In genomic region chr3:19046610-19047009, GRCm38 (mm10) we compare ENCODE assay signal across 16 mouse cellular contexts.
"Had no signal": no experiment of that assay in that cellular context is flagged by ENCODE, and none has a peak within 500 bp of the region (broad histone marks: within the 10 kb centered on the region; RNA-seq: fewer than 3 reads in every experiment).

No protein-coding gene starts in this region.

- H3K27me3 ChIP-seq: limb, embryonic 12.5 days; limb, embryonic 15.5 days; lung, embryonic 15.5 days had no signal

- H3K36me3 ChIP-seq: limb, embryonic 12.5 days; limb, embryonic 15.5 days; lung, embryonic 15.5 days had no signal

- H3K9ac ChIP-seq: limb, embryonic 12.5 days; limb, embryonic 15.5 days; liver, embryonic 14.5 days; liver, postnatal 0 days; lung, embryonic 15.5 days had no signal

- H3K4me3 ChIP-seq: limb, embryonic 12.5 days; limb, embryonic 15.5 days; lung, embryonic 15.5 days had no signal

- H3K4me2 ChIP-seq: limb, embryonic 12.5 days; limb, embryonic 15.5 days; liver, embryonic 11.5 days; lung, embryonic 15.5 days; midbrain, embryonic 11.5 days had no signal

- H3K9me3 ChIP-seq: limb, embryonic 12.5 days; limb, embryonic 15.5 days; lung, embryonic 15.5 days had no signal

- H3K4me1 ChIP-seq: limb, embryonic 12.5 days; limb, embryonic 15.5 days; lung, embryonic 15.5 days had no signal

- H3K27ac ChIP-seq: limb, embryonic 12.5 days; limb, embryonic 15.5 days; liver, embryonic 14.5 days; lung, embryonic 15.5 days had no signal

- DNase-seq: kidney, adult 8-10 months; kidney, postnatal 14 days; left cerebral cortex, postnatal 4 days; liver, postnatal 0 days; lung, postnatal 14 days; lung, postnatal 4 days; midbrain, embryonic 14.5 days; thymus, adult 2 months; thymus, postnatal 14 days; thymus, postnatal 4 days had no signal

- ATAC-seq: liver, postnatal 0 days had no signal
